17 mouse cellular contexts compared by ENCODE assay signal in genomic region chr19:17263679-17264370, GRCm38 (mm10).
DNase-seq lines count a peak whose midpoint lies in the region; ATAC-seq and TF ChIP-seq lines count a peak whose summit lies in the region.
"Had no signal": no experiment of that assay in that cellular context is flagged by ENCODE, and none has a peak within 500 bp of the region (broad histone marks: within the 10 kb centered on the region; RNA-seq: fewer than 3 reads in every experiment).

No protein-coding gene starts in this region.

- POLR2A ChIA-PET in Patski (lab: Charles Lee): interaction anchor here (0.6 to 0.8 kb wide), 2 partner anchors 13 to 324 kb away, joined by 3 read pairs; no protein-coding TSS in a partner anchor

- CTCF ChIA-PET in Patski (lab: Charles Lee): interaction anchor here (0.6 to 2.3 kb wide), 6 partner anchors 10 to 101 kb away, joined by 3 to 6 read pairs (median 4); no protein-coding TSS in a partner anchor

- DNase-seq in lung, postnatal 36 days: peak; percentile 26
- DNase-seq in lung, postnatal 4 days: no peak
- peak; percentile 75 for DNase-seq in Patski (ENCODE audit: low read depth, low spot score)
- peak; percentile 43 for DNase-seq in kidney, postnatal 10 days
- DNase-seq in stomach, postnatal 0 days (ENCODE audit: low spot score): no peak
- no peak for DNase-seq in frontal cortex, postnatal 14 days (ENCODE audit: low spot score in 2 of 2)
- DNase-seq in heart, adult 9 months (ENCODE audit: low spot score in 2 of 2): no peak
- no peak for DNase-seq in retina, embryonic 14.5 days (ENCODE audit: low spot score)
- DNase-seq: adrenal gland, adult 2 months; cerebellum, postnatal 10 days; heart, postnatal 10 days; thymus, postnatal 14 days had no signal

- H3K27ac ChIP-seq in stomach, postnatal 0 days (replicated peaks): no peak overlapping the region
- H3K27ac ChIP-seq: embryonic facial prominence, embryonic 13.5 days; intestine, embryonic 15.5 days; limb, embryonic 15.5 days had no signal

- H3K9ac ChIP-seq in stomach, postnatal 0 days (ENCODE audit: low read length): no peak overlapping the region
- H3K9ac ChIP-seq: embryonic facial prominence, embryonic 13.5 days; intestine, embryonic 15.5 days; limb, embryonic 15.5 days had no signal

- no peak for TF ChIP-seq EP300 in stomach, postnatal 0 days (optimal IDR thresholded peaks at IDR 0.05)

- no peak for TF ChIP-seq CTCF in Patski (IDR thresholded peaks at IDR 0.05)
- no peak for TF ChIP-seq CTCF in stomach, postnatal 0 days (IDR thresholded peaks at IDR 0.05; ENCODE audit: low read depth)

- in situ Hi-C loops in Patski (cut with MboI; ENCODE audit: low pct_unique_long_range_greater_than_20kb): no loop called here

- H3K4me1 ChIP-seq in stomach, postnatal 0 days (replicated peaks; ENCODE audit: control insufficient read depth, insufficient read depth): no peaks in the 10 kb centered on the region
- H3K4me1 ChIP-seq: embryonic facial prominence, embryonic 13.5 days; intestine, embryonic 15.5 days; limb, embryonic 15.5 days had no signal

- WGBS in stomach, postnatal 0 days: 77% methylated on average over 13 of the region's 13 CpGs

- no peak overlapping the region for H3K4me2 ChIP-seq in stomach, postnatal 0 days (replicated peaks; ENCODE audit: low read depth)
- H3K4me2 ChIP-seq: embryonic facial prominence, embryonic 13.5 days; intestine, embryonic 15.5 days; limb, embryonic 15.5 days had no signal

- H3K36me3 ChIP-seq in stomach, postnatal 0 days (ENCODE audit: control insufficient read depth, insufficient read depth, low read length): no peaks in the 10 kb centered on the region
- H3K36me3 ChIP-seq: embryonic facial prominence, embryonic 13.5 days; G1E; intestine, embryonic 15.5 days; limb, embryonic 15.5 days had no signal

- H3K4me3 ChIP-seq in stomach, postnatal 0 days (ENCODE audit: low read depth, low read length): no peak overlapping the region
- H3K4me3 ChIP-seq: embryonic facial prominence, embryonic 13.5 days; intestine, embryonic 15.5 days; limb, embryonic 15.5 days had no signal

- no peaks in the 10 kb centered on the region for H3K27me3 ChIP-seq in Patski
- H3K27me3 ChIP-seq in stomach, postnatal 0 days (ENCODE audit: control insufficient read depth, insufficient read depth, low read length): no peaks in the 10 kb centered on the region
- H3K27me3 ChIP-seq: embryonic facial prominence, embryonic 13.5 days; intestine, embryonic 15.5 days; limb, embryonic 15.5 days had no signal

- H3K9me3 ChIP-seq in stomach, postnatal 0 days (ENCODE audit: control insufficient read depth, low read length): no peaks in the 10 kb centered on the region
- H3K9me3 ChIP-seq: embryonic facial prominence, embryonic 13.5 days; G1E; intestine, embryonic 15.5 days; limb, embryonic 15.5 days had no signal

- peak; percentile 97 for ATAC-seq in Patski
- peak; percentile 49; the same call in 1 of the 2 replicates for ATAC-seq in stomach, postnatal 0 days (ENCODE audit: low FRiP score, low TSS enrichment)
- ATAC-seq: forebrain, embryonic 16.5 days; intestine, embryonic 15.5 days had no signal

Comparison
In these comparisons a context has a peak if more than half of its experiments do, and no peak if none do; other contexts are left out.
1. DNase-seq: peak in lung, postnatal 36 days (single experiment), Patski (single experiment) and kidney, postnatal 10 days (single experiment); none in lung, postnatal 4 days (0 of 2), stomach, postnatal 0 days (single experiment), frontal cortex, postnatal 14 days (0 of 2), heart, adult 9 months (0 of 2) and retina, embryonic 14.5 days (single experiment).